Mouse (Mus musculus): ENCODE data around the gene Hist2h2ab.
"Not testable (repeated sequence)": the region's sequence is repeated elsewhere in the genome, so short reads cannot be mapped to it uniquely, and the experiment has no call there.

The Hist2h2ab gene

DNA sequence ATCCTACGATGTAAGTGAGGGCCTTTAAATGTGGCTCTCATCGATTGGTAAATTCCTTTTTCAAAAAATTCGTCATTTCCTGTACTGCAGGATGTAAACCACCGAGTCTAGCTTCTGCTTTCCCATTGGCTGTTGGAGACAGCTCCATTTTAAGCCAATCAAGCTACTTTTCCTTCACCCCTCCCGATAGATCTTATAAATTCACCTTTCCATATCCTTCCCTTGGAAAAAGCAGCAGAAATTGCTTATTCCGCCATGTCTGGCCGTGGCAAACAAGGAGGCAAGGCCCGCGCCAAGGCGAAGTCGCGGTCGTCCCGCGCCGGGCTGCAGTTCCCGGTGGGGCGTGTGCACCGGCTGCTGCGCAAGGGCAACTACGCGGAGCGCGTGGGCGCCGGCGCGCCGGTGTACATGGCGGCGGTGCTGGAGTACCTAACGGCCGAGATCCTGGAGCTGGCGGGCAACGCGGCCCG, at the start of gene Hist2h2ab, which contains the start of gene Bola1:
Hist2h2ab (plus strand) TSS at position 205 of the 470 bp plus-strand sequence.
Bola1 (minus strand) TSS at position 49 of the 470 bp plus-strand sequence.
- peak; percentile 79 for DNase-seq (ENCODE audit: low spot score)

DNA sequence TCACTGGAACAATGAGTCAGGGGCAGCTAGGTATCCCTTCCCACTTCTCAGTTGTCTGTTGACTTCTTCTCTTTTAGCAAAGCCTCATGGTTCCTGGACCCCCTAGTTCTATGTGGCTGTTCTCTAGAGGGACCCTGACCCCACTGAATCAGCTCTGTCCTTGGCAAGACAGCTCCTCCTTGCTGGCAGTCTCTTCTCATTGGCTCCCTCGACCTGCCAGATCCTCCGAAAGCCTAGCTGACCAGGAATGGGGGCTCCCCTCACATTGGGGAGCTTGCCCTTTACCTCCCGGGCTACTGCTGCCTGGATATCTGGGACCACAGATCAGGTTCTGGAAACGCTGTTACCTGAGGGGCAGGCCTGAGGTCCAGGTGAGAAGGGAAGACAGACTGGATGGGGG, 49.4 kb upstream of the Hist2h2ab start:
- DNase-seq (ENCODE audit: low spot score) = no peak

DNA sequence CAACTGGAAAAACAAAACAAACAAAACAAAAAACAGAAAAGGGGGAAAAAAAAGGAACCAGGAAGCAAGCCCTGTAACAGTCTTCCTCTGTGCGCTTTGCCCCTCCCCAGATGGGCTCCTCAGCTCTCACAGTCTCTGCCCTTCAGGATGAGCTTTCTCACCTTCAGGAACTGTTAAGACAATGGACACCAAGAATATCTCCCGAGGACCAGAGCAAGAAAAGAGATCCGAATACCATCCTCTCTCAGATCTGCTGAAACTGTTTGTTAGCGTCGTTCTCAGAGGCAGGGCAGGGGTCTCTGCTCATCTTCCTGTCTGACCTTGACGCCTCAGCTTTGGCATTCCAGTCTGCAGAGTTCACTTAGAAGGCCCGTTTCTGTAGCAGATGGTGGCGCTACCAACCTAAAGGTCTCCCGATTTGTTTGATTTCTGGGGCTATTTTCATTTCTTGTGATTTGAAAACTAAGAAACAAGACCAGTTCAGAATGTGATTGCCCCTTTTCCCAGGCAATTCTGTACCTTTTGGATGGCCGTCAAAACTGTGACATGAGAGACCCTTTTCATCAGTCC, 48.6 kb upstream of the Hist2h2ab start:
- DNase-seq (ENCODE audit: low spot score) = no peak

DNA sequence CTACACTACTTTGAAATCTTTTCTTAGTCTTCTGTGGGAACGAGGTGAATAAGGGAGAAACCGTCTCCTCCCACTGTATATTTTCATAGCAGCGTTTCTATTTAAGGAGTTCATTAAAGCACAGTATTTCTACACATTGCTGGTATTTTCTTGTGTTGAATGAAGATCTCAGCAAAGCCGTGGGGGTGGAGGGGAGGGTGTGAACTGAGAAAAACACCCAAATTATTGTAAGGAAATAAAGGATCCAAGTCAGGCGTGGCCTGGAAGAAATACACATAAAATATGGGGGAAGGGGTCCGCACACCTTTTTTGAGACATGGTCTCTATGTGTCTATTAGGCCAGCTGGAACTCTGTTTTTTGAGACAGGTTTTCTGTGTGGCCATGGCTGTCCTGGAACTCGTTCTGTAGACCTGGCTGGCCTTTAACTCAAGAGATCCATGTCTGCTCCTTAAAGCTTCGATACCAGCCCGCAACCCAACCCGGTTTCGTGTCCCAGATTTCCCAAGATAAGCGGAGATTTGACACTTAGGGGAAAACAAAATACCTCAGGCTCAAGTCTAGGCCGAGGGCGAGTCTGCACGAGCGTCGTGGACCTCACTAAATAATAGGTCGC, 48.0 kb upstream of the Hist2h2ab start:
- DNase-seq (ENCODE audit: low spot score) = no peak

DNA sequence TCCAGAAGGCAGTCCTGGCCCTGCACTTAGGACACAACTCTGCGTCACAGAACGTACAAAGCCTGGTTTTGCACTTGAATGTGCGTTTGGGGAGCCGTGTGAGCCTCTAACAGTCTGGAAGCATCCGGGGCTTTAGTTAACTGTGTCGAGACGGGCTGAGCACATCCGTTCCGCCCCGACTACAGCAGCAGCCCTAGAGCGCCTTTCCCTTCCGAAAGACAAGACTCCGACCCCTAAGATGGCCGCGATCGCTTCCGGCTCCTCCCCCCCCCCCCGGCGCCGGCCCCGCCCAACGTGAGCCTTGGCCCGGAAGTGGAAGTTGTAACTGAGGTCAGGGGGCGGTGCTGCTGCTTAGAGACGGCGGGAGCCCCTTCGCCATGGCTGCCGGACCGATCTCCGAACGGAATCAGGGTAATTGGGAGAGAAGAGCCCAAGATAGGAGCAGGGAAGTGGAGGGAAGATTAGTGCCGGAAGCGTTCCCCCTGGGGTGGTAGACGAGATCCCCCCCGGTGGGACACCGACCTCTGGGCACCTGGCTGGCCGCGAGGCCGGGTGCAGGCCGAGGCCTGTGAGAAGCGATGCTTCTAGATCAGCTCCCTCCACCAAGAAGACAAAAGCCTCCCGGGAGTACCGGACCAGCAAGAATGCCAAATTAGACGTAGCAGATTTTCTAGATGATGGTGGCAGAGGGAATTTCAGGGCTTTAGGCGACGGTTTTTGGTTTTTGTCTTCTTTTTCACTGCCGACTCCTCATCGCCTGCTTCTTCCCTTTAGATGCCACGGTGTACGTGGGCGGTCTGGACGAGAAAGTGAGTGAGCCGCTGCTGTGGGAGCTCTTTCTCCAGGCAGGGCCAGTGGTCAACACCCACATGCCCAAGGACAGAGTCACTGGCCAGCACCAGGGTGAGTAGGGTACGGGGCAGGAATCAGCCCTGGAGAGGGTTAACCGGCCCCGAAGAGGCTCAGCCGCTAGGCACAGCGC, 47.2 kb upstream of the Hist2h2ab start, which contains the start of gene Sf3b4:
Sf3b4 (plus strand) TSS at position 136 of the 982 bp plus-strand sequence.
- peak; percentile 81 for DNase-seq (ENCODE audit: low spot score)

DNA sequence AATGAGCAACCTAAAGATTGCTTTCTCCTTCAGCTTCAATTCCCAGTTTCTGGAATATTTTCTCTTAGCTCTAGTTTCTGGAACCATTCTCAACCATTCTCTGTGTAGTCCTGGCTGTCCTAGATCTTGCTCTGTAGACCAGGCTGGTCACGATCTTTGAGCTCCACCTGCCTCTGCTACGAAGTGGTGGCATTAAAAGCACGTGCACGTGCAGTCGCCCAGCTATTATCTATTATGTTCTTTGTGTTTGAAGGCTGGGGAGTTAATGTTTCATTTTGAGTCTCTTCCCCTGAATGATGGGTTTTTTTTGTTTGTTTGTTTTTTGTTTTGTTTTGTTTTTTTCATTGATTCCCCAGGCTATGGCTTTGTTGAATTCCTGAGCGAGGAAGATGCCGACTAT, 46.5 kb upstream of the Hist2h2ab start:
- no peak for DNase-seq (ENCODE audit: low spot score)

DNA sequence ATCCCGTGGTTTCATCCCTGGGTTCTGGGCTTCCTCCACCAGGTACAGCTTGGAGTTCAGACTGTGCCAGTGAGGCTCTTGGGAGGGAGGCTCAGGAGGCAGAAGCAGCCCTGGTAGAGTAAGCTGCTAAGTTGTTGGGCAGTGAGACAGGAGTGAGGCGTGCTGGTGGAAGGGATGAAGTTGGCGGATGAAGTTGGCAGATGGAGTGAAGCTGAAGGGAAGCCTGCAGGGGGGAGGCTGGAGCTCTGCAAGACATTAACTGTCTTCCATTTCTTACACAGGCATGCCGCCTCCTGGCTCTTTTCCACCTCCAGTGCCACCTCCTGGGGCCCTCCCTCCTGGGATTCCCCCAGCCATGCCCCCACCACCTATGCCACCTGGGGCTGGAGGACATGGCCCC, 45.6 kb upstream of the Hist2h2ab start:
- not testable (repeated sequence) for DNase-seq (ENCODE audit: low spot score)

DNA sequence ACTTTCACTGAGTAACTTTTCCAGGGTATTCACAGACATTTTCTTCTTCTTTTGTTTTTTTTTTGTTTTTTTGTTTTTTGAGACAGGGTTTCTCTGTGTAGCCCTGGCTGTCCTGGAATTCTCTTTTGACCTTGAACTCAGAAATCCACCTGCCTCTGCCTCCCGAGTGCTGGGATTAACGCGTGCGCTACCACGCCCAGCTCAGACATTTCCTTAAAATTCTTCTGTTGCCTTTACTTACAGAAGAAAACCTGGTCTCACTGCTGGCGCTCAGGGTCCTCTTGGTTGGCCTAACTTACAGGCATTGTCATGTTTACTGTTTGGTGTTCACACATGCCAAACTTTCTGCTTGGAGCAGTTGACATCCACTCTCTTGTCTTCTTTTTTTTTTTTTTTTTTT, 44.4 kb upstream of the Hist2h2ab start:
- DNase-seq (ENCODE audit: low spot score) = no peak

DNA sequence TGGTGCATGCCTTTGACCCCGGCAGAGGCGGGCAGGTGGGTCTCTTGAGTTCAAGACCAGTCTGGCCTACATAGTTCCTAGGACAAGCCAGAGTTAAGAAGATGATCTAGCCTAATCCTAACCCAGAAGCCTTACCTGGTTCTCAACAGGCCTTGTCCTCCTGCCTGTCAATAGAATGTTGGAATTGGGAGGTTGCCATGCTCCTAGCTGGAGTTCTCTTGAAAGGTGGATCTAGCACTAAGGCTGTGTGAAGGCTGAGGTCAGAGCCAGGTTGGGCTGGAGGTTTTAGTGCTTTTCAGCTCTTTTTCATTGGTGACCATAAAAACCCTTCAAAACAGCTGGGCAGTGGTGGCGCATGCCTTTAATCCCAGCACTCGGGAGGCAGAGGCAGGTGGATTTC, 41.2 kb upstream of the Hist2h2ab start:
- DNase-seq (ENCODE audit: low spot score) = no peak

DNA sequence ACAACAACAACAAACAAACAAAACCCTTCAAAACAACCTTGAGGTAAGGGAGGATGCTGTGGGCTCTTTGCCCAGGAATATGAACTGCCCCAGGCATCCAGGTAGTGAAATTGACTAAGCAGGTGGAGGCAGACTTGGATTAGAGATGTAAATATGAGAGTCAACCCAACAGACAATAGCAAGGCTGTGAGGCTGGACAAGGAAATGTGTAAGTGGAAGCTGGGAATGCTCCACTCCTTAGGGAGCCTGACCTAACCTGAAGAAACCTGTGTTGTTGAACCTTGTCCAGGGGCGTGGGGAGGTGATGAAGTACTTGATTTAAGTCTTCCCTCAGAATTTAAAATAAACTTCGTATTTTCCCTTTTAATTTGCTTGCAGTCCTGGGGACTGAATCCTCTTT, 40.8 kb upstream of the Hist2h2ab start:
- no peak for DNase-seq (ENCODE audit: low spot score)

DNA sequence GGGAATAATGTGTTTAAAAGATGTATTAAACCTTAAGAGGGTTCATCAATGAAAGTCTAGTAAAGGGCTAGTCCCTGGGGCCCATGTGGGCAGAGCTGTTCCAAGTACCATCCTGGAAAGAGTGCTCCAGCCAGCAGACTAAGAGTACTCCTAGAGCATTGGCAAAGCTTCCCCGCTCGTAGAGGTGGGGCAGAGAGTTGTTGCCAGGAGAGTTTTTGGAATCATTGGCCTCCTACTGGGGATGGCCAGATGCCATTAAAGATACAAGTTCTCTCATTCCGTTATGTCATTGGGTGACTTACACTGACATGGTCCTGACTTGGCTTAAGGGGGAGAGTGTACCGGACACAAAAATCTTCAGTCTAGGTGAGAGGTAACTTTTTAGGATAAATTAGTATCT, 40.1 kb upstream of the Hist2h2ab start:
- DNase-seq (ENCODE audit: low spot score) = no peak

DNA sequence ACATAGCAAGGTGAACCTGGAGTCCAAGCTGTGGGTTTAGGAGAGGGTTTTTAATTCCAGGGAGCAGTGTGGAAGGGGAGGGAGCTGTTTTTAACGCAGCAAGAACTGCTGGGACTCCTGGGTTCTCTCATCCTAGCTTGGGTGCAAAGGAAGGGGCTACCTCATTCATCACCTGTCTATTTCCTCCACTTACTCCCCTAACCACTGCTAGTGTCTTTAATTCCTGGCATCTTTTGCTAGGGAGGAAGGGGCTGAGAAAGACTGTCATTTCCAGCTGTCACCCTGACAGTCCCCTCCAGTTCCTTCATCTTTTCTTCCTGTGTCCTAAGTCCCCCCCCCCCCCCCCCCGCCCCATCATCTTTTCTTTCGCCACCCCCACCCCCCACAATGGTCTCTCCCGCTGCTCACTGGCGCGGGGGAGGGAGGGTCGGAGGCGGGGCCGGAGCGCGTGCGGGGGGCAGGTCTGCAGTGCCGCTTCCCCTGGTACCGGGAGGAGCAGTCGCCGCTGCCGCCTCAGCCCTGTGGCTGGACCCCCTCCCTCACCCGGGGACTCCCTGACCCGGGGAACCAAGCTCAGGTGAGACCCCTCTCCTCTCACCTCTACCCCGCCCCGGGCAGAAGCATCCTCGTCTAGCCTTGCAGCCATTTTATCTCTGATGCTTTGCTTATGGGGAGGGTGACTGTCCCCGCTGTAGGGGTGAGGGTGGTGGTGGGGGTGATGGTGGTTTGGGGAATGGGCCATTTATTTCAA, 38.8 kb upstream of the Hist2h2ab start, which contains the start of gene Sv2a:
Sv2a (plus strand) TSS at position 425 of the 751 bp plus-strand sequence.
- DNase-seq (ENCODE audit: low spot score) = peak; percentile 48

DNA sequence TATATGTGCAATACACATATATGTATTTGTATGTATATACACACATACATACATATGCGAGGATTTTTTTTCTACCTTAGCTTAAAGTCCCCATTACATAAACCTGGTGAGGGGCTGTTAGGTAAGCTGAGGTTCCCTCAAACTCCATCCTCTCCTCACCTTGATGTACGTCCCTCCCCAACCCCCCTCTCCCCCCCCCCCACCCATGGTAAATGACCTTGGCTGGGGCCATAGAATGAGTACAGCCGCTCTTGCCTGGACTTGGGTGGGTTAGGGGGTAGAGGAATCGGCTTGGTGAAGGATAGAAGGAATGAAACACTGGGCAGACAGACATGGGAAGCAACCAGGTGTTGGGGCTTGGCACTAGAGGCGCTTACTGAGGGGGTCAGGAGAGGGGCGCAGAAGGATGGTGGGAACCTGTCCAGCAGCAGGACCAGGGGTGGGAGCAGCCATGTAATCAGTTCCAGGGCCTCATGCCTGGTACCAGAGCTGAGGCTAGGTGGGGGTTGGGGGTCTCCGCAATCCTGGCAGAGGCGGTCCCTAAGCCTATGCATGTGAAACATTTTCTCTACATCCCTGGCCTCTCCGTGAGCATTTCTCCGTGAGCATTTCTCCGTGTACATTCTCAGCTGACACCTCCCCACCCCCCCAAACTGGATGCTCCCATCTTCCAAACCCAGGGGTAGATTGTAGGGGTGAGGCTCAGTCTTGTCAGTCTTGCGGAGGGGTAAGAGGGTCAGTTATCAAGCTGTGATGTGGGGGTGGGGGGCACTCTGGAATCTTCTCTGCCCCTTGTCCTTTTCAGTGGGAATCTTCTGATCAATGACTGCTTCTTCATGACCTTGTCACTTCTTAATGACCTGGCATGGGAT, 37.9 kb upstream of the Hist2h2ab start:
- DNase-seq (ENCODE audit: low spot score) = no peak

DNA sequence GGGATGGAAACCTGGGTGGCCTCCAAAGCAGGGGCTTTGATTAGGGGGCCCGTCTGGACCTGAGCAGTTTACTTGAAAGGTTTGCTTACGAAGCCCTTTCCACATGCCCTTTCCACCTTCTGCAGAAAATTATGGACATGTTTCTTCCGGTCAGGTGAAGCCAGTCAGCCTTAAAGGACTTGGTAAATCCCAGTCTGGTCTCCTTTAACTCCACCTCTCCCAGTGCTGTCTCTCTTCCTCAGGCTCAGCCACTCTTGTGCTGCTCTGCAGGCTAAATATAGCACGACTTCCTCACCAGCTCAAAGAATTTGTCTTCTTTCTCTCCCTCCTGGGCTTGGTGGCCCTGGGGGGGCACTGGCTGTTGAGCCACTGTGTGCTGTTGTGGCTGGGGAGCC, 37.3 kb upstream of the Hist2h2ab start:
- DNase-seq (ENCODE audit: low spot score) = no peak

DNA sequence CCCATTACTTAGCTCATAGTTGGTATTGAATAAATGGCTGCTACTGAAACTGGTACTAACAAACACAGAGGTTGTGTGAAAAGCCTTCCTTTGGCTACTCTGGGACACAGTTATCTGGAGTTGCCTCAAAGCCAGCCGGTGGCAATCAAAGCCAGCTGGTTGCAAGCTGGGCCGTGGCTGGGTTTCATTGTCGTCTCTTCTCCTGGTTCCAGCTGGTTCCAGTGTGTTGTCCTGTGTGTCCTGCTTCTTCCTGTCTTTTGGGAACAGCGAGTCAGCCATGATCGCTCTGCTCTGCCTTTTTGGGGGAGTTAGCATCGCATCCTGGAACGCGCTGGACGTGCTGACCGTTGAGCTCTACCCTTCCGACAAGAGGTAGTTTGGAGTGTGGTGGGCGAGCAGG, 26.7 kb upstream of the Hist2h2ab start:
- DNase-seq (ENCODE audit: low spot score) = no peak

DNA sequence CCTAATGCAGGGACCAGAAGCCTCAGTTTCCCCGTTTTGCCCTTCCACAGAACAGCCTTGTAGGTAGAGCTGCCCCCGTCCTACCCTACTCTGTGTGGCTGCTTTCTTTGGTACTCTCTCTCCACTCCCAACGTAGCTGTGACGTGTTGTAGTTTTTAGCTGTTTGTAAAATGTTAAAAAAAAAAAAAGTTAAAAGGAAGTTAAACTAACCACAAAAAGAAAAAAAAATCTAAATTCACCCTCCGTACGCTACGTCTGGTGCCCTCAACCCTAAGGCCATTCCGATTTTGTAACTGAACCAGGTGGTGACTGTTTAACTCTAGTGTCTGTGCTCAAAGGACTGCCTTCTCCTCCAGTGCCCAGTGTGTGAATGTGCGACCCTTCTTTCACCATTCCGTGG, 24.7 kb upstream of the Hist2h2ab start:
- DNase-seq (ENCODE audit: low spot score) = no peak

DNA sequence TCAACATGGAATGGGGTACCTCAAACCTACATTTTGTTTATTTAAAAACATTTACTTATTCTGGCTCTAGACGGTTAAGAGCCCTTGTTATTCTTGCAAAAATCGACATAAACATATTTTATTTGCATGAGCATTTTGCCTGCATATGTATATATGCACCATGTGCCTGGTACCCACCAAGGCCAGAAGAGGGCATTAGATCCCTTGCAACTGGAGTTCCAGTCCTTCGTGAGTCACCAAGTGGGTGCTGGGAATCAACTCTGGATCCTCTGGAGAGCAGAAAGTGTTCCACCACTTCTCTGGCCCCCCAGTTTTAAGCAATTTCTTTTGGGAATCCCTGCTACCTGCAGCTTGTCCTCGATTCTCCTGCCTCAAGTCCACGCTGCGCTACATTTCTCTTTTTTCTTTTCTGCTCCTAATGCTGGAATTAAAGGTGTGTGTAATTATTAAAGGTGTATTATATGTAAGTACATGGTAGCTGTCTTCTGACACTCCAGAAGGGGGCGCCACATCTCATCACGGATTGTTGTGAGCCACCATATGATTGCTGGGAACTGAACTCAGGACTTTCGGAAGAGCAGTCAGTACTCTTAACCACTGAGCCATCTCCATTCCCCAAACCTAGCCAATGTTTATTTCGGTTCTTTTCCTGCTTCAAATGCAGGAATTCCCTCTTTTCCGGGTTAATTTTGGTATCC, 23.9 kb upstream of the Hist2h2ab start:
- DNase-seq (ENCODE audit: low spot score) = no peak

DNA sequence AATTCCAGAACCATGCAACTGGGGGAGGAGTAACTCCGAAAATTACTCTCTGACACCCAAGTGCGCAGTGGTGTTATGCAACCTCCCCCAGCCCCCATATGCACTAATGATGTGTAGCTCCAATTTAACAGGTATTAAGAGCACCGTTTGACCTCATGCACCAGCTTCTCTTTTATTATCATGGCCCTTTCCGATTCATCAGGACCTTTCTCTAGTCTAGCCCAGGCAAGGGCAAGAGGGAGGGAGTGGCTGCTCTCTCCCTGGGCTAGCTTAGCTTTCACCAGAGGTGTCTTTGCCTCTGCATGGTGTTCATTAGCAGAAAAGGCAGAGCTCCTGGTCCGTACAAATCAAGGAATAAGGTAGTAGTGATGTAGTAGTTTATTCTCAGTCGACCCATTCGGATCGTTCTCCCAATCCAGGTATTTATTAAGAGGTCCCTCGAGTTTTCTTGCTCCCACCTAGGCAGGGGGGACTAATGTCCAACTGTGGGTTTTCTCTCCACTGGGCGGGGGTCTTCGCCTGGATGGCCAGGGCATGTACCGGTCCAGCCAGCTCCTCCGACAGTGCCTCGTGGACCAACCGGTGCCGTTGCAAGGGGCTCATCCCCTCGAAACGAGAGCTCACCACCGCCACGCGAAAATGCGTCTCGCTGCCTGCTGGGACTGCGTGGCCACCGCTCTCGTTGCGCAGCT, 23.1 kb upstream of the Hist2h2ab start:
- DNase-seq (ENCODE audit: low spot score) = no peak

DNA sequence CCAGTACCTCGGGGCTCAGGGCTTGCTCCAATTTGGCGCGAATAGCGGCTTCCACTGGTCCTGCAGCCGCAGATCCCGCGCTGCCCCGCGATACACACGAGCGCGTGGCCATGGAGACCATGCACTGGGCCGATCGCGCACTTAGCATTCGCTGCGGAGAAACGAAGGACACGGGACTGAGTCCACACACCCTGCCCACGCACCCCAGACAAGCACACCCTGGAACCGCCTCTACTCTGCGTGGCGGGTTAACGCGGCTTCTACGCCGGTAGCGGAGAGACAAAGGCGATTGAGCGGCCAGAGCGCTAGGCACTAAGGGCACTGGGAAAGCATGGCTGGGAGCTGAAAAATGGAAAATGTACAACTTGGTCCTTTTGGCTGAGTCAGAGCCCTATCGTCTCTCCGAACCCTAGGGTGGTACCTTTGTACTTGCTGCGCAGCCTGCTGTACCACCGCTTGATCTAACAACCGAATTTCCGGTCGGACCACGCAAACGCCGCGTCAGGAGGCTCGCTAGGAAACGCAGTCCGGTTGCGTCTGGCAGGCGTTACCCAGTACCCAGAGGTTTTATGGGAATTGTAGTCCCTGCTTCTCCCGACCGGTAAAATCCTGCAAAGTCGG, 22.4 kb upstream of the Hist2h2ab start:
- peak; percentile 84 for DNase-seq (ENCODE audit: low spot score)

Data from ovary, postnatal 36 days (tissue).